Mouse (Mus musculus) heart, adult 2 months (tissue): ENCODE results near the gene Ctdspl. TPM values are rescaled to one million over a fixed set of nuclear protein-coding genes. Genes with fewer than 3 reads are reported as not detected.

Experiments
- DNase-seq, 2 experiments: peaks; one replicate each; pipeline ENCODE4 v3.0.0; 2021
- H3K27ac ChIP-seq: fragments of 200-600 bp; 2 replicates; pipeline ENCODE4 v1.8.1; 2022
- H3K27me3 ChIP-seq: fragments of 200-500 bp; 2 replicates; pipeline ENCODE4 v1.6.1; 2012; ENCODE audit warnings: mild to moderate bottlenecking, low read length, inconsistent platforms, mixed read lengths; ENCODE audit not compliant: control insufficient read depth, insufficient read depth
- H3K36me3 ChIP-seq: fragments of 200-500 bp; 2 replicates; pipeline ENCODE4 v1.6.1; 2012; ENCODE audit warnings: low read length, inconsistent platforms; ENCODE audit not compliant: control insufficient read depth, insufficient read depth
- H3K4me1 ChIP-seq: fragments of 200-500 bp; 2 replicates; pipeline ENCODE4 v1.6.1; 2011; ENCODE audit warnings: low read length; ENCODE audit not compliant: control insufficient read depth, insufficient read depth
- H3K4me3 ChIP-seq: fragments of 200-600 bp; 2 replicates; pipeline ENCODE4 v1.8.1; 2022
- H3K79me2 ChIP-seq: fragments of 200-500 bp; replicated peaks from 2 replicates; pipeline ENCODE4 v1.6.1; 2012; ENCODE audit warnings: mild to moderate bottlenecking, inconsistent platforms, low read length, moderate library complexity, mixed read lengths; ENCODE audit not compliant: control insufficient read depth, insufficient read depth
- H3K9ac ChIP-seq: fragments of 200-500 bp; 2 replicates; pipeline ENCODE4 v1.6.1; 2012; ENCODE audit warnings: low read depth, mild to moderate bottlenecking, control low read depth, inconsistent platforms, low read length, mixed read lengths
- CTCF ChIP-seq: fragments of 200-600 bp; IDR thresholded peaks from 2 replicates; pipeline ENCODE4 v1.8.1; 2022; ENCODE audit warnings: antibody characterized with exemption, mild to moderate bottlenecking, moderate library complexity
- EP300 ChIP-seq: fragments of 200-500 bp; IDR thresholded peaks from 2 replicates; pipeline ENCODE4 v1.6.1; 2011; ENCODE audit warnings: low read depth, low read length, control low read depth; ENCODE audit not compliant: insufficient read depth
- POLR2A ChIP-seq: fragments of 200-500 bp; IDR thresholded peaks from 2 replicates; pipeline ENCODE4 v1.6.1; 2011; ENCODE audit warnings: mild to moderate bottlenecking, low read depth, low read length, control low read depth; ENCODE audit not compliant: insufficient read depth
- WGBS: fragments of 180-500 bp; shearing (Covaris S2); methylation state at CpG from one replicate; pipeline ENCODE4 v1.1.7; 2018; 5-methylcytosine and 5-hydroxymethylcytosine counted together
- intact Hi-C: fragments of 180-260 bp; cut with DNase I; formaldehyde crosslinking; loops from one replicate; pipeline ENCODE4 v1.15.1; 2025
- polyA plus RNA-seq: library from polyadenylated mRNA; depleted of rRNA; stranded (reverse); fragments of >200 nt; gene quantifications from 2 replicates; pipeline ENCODE4 v1.2.3, GENCODE M21; 2012
- total RNA-seq, 2 experiments: library from RNA; stranded (reverse); gene quantifications; 2 replicates each; pipeline ENCODE4 v1.2.3; 2021

Ctdspl gene
- total and polyA plus RNA-seq, 3 experiments = 8.5 to 9.7 (median 9.0) TPM

DNA sequence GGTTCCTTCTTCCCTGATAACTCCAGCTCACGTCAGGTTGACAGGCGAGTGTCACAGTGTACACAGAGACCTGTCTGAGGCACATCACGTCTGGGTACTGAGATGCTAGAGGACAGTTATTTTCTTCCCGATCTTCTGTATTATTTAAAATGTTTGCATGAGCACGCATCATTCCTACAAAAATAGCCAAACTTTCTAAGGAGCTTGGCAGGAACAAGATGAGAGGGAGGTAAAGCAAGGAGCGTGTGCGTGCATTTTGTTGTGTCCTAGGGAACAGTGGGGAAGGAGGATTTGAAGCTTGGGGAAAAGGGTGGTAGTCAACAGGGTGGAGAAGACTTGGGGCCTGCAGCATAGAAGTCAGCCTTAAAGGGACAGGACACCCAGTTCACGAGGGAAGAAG lies 22.9 kb downstream of the Ctdspl start:
- TF ChIP-seq POLR2A (no peak), EP300 (no peak), CTCF (no peak)
- Histone ChIP-seq H3K9ac (no peak overlapping the region), H3K27ac (no peak overlapping the region), H3K79me2 (no peaks in the 10 kb centered on the region), H3K4me1 (peaks cover 8% of the 10 kb centered on the region), H3K27me3 (no peaks in the 10 kb centered on the region), H3K4me3 (no peak overlapping the region), H3K36me3 (no peaks in the 10 kb centered on the region)
- WGBS = 89% methylated on average over 8 of the region's 8 CpGs
- DNase-seq = no peak
- intact Hi-C loops = no loop called here

- H3K4me3 ChIP-seq = no peak overlapping the region
- H3K4me1 ChIP-seq = peaks cover 8% of the 10 kb centered on the region
- H3K27ac ChIP-seq = no peak overlapping the region; the same call in 1 of the 2 replicates
- no peaks in the 10 kb centered on the region for H3K79me2 ChIP-seq
- H3K9ac ChIP-seq = no peak overlapping the region
- TF ChIP-seq POLR2A = no peak
- no peak for TF ChIP-seq EP300
- TF ChIP-seq CTCF = no peak
- no peaks in the 10 kb centered on the region for H3K27me3 ChIP-seq
- intact Hi-C loops = no loop called here
- DNase-seq = no peak
- WGBS = 63% methylated on average over 4 of the region's 4 CpGs
- H3K36me3 ChIP-seq = no peaks in the 10 kb centered on the region
Measured at GRCm38 (mm10) chr9:118949654-118950053, 23.4 kb downstream of the Ctdspl start.

DNA sequence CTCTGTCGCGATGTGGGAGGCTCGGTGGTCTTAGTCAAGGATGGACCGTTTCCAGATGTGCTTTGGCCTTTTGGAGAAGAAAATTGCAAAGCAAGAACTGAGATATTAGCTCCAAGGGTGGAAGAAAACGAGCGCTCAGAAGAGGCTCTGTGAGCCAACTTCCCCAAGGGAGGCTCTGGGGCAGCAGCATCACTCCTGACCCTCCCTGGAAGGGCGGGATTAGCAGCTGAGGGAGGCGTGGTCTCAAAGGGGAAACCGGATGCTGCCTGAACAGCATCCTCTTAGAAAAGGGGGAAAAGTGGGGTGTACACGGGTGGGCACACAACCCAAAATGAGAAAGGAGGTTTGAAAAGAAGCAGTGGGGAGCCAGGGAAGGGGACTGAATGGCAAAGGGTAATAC lies 23.8 kb downstream of the Ctdspl start:
- no peak for DNase-seq
- Histone ChIP-seq H3K27ac (no peak overlapping the region), H3K4me1 (peaks cover 8% of the 10 kb centered on the region), H3K79me2 (no peaks in the 10 kb centered on the region), H3K9ac (no peak overlapping the region), H3K27me3 (no peaks in the 10 kb centered on the region), H3K4me3 (no peak overlapping the region), H3K36me3 (no peaks in the 10 kb centered on the region)
- WGBS = 66% methylated on average over 10 of the region's 10 CpGs
- TF ChIP-seq POLR2A (no peak), CTCF (no peak), EP300 (no peak)
- intact Hi-C loops = no loop called here

DNA sequence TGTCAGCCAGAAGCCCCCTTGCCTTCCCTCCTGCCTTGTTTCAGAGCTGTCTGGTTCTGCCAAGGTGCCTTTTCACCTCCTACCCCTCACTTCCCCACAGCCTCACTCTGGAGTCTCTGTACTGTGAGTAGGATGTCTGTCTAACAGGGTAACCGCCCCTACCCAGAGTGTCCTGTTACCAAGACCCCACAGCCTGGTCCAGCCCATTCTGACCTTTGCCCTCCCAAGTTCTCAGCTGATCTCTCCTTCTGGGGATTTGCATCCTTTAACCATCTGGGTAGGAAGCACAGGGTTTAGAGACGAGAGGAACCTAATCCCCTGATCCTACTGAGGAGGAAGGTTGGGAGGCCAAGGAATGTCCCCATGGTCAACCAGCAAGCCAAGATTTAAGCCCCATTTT lies 24.5 kb downstream of the Ctdspl start:
- DNase-seq = no peak
- no peak for TF ChIP-seq POLR2A
- no peak for TF ChIP-seq CTCF
- TF ChIP-seq EP300 = no peak
- no peaks in the 10 kb centered on the region for H3K27me3 ChIP-seq
- no peak overlapping the region for H3K27ac ChIP-seq
- H3K36me3 ChIP-seq = no peaks in the 10 kb centered on the region
- intact Hi-C loops = no loop called here
- WGBS = 87% methylated on average over 2 of the region's 2 CpGs
- H3K4me1 ChIP-seq = peaks cover 8% of the 10 kb centered on the region
- no peaks in the 10 kb centered on the region for H3K79me2 ChIP-seq
- no peak overlapping the region for H3K9ac ChIP-seq
- no peak overlapping the region for H3K4me3 ChIP-seq

GRCm38 (mm10) chr9:118951381-118951780 lies 25.1 kb downstream of the Ctdspl start:
- no peaks in the 10 kb centered on the region for H3K36me3 ChIP-seq
- no peak overlapping the region for H3K4me3 ChIP-seq
- H3K79me2 ChIP-seq = no peaks in the 10 kb centered on the region
- no peak for TF ChIP-seq CTCF
- TF ChIP-seq EP300 = no peak
- TF ChIP-seq POLR2A = no peak
- H3K27ac ChIP-seq = no peak overlapping the region
- H3K27me3 ChIP-seq = no peaks in the 10 kb centered on the region
- H3K4me1 ChIP-seq = peaks cover 8% of the 10 kb centered on the region
- no peak overlapping the region for H3K9ac ChIP-seq
- DNase-seq = no peak
- WGBS = 68% methylated on average over 7 of the region's 7 CpGs
- intact Hi-C loops = no loop called here

- Histone ChIP-seq H3K27me3 (no peaks in the 10 kb centered on the region), H3K4me3 (no peak overlapping the region), H3K9ac (no peak overlapping the region), H3K4me1 (peaks cover 8% of the 10 kb centered on the region), H3K27ac (no peak overlapping the region), H3K79me2 (no peaks in the 10 kb centered on the region), H3K36me3 (no peaks in the 10 kb centered on the region)
- 61% methylated on average over 16 of the region's 16 CpGs for WGBS
- DNase-seq = peak in 1 of 2 experiments; percentile 58
- TF ChIP-seq EP300 = no peak
- TF ChIP-seq CTCF = no peak
- no peak for TF ChIP-seq POLR2A
- intact Hi-C loops = no loop called here
Measured at GRCm38 (mm10) chr9:118952180-118952579, 25.9 kb downstream of the Ctdspl start.
